In the genomic region with DNA sequence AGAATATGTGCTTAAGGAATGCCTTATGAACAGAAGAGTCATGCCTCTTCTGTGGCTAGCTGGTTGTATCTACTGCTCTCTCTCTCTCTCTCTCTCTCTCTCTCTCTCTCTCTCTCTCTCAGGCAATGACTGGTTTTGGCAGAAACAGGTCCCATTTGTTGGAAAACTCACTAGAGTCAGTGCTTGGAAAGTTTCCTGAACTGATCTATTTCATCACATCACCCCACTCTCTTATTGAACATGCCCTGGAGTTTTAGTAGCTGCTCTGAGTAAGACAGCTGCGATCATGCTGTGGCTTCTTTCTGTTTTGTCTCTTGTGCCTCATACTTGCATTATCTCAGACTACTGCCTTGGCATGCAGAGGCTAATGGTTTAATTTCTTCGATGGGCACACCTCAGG, we compare ENCODE assay signal across 22 mouse cellular contexts.
DNase-seq lines count a peak whose midpoint lies in the region; ATAC-seq and TF ChIP-seq lines count a peak whose summit lies in the region.
"Had no signal": no experiment of that assay in that cellular context is flagged by ENCODE, and none has a peak within 500 bp of the region (broad histone marks: within the 10 kb centered on the region; RNA-seq: fewer than 3 reads in every experiment).

No protein-coding gene starts in this region.

- no peak for TF ChIP-seq EP300 in heart, adult 2 months (IDR thresholded peaks at IDR 0.05; ENCODE audit: insufficient read depth, low read depth, low read length)

- TF ChIP-seq CTCF in lung, adult 2 months (IDR thresholded peaks at IDR 0.05; ENCODE audit: insufficient read depth, low read length) = no peak
- TF ChIP-seq CTCF in heart, adult 2 months (IDR thresholded peaks at IDR 0.05) = no peak

- TF ChIP-seq POLR2A in lung, adult 2 months (IDR thresholded peaks at IDR 0.05; ENCODE audit: borderline replicate concordance, extremely low read depth, low read depth, low read length) = no peak
- TF ChIP-seq POLR2A in heart, adult 2 months (IDR thresholded peaks at IDR 0.05; ENCODE audit: insufficient read depth, low read depth, low read length) = no peak

- 0 out of 2 replicates have a peak overlapping the region, but pooled peaks have one; percentile 0 for H3K27ac ChIP-seq in forebrain, embryonic 15.5 days (replicated peaks)
- H3K27ac ChIP-seq in forebrain, embryonic 11.5 days (ENCODE audit: low read depth, low read length) = no peak overlapping the region
- H3K27ac ChIP-seq in heart, adult 2 months = no peak overlapping the region
- H3K27ac ChIP-seq: gastrocnemius, adult 2 months; hindbrain, embryonic 12.5 days; kidney, embryonic 15.5 days; limb, embryonic 12.5 days; liver, embryonic 14.5 days; lung, embryonic 15.5 days; neural tube, embryonic 12.5 days had no signal

- no peaks in the 10 kb centered on the region for H3K4me1 ChIP-seq in forebrain, embryonic 15.5 days
- no peaks in the 10 kb centered on the region for H3K4me1 ChIP-seq in forebrain, embryonic 11.5 days (replicated peaks; ENCODE audit: control insufficient read depth, insufficient read depth, low read length)
- no peaks in the 10 kb centered on the region for H3K4me1 ChIP-seq in lung, adult 2 months (ENCODE audit: control insufficient read depth, insufficient read depth, low read length)
- no peaks in the 10 kb centered on the region for H3K4me1 ChIP-seq in heart, adult 2 months (ENCODE audit: control insufficient read depth, insufficient read depth, low read length)
- H3K4me1 ChIP-seq: hindbrain, embryonic 12.5 days; kidney, embryonic 15.5 days; limb, embryonic 12.5 days; lung, embryonic 15.5 days; neural tube, embryonic 12.5 days had no signal

- ATAC-seq in forebrain, embryonic 15.5 days (replicated peaks) = no peak
- ATAC-seq in forebrain, embryonic 11.5 days (replicated peaks; ENCODE audit: low FRiP score) = no peak

- H3K9ac ChIP-seq in forebrain, embryonic 15.5 days (replicated peaks) = no peak overlapping the region
- no peak overlapping the region for H3K9ac ChIP-seq in forebrain, embryonic 11.5 days (ENCODE audit: low read length)
- H3K9ac ChIP-seq in heart, adult 2 months (ENCODE audit: low read depth, low read length) = no peak overlapping the region
- H3K9ac ChIP-seq: hindbrain, embryonic 12.5 days; kidney, embryonic 15.5 days; limb, embryonic 12.5 days; liver, embryonic 14.5 days; lung, embryonic 15.5 days; neural tube, embryonic 12.5 days had no signal

- H3K27me3 ChIP-seq in forebrain, embryonic 15.5 days = no peaks in the 10 kb centered on the region
- no peaks in the 10 kb centered on the region for H3K27me3 ChIP-seq in forebrain, embryonic 11.5 days (ENCODE audit: control insufficient read depth, insufficient read depth, low read length)
- no peaks in the 10 kb centered on the region for H3K27me3 ChIP-seq in heart, adult 2 months (ENCODE audit: control insufficient read depth, insufficient read depth, low read length)
- H3K27me3 ChIP-seq: hindbrain, embryonic 12.5 days; kidney, embryonic 15.5 days; limb, embryonic 12.5 days; lung, embryonic 15.5 days; neural tube, embryonic 12.5 days had no signal

- no peak overlapping the region for H3K4me3 ChIP-seq in forebrain, embryonic 15.5 days
- H3K4me3 ChIP-seq in forebrain, embryonic 11.5 days (ENCODE audit: low read depth, low read length) = no peak overlapping the region
- no peak overlapping the region for H3K4me3 ChIP-seq in lung, adult 2 months (replicated peaks; ENCODE audit: extremely low read depth, low read depth, low read length)
- no peak overlapping the region for H3K4me3 ChIP-seq in heart, adult 2 months
- H3K4me3 ChIP-seq: gastrocnemius, adult 2 months; hindbrain, embryonic 12.5 days; kidney, embryonic 15.5 days; limb, embryonic 12.5 days; lung, embryonic 15.5 days; neural tube, embryonic 12.5 days had no signal

- H3K9me3 ChIP-seq in forebrain, embryonic 15.5 days = no peaks in the 10 kb centered on the region
- no peaks in the 10 kb centered on the region for H3K9me3 ChIP-seq in forebrain, embryonic 11.5 days (ENCODE audit: control insufficient read depth, low read length)
- H3K9me3 ChIP-seq: hindbrain, embryonic 12.5 days; kidney, embryonic 15.5 days; limb, embryonic 12.5 days; lung, embryonic 15.5 days; neural tube, embryonic 12.5 days had no signal

- no peaks in the 10 kb centered on the region for H3K36me3 ChIP-seq in forebrain, embryonic 15.5 days
- H3K36me3 ChIP-seq in forebrain, embryonic 11.5 days (ENCODE audit: control insufficient read depth, insufficient read depth, low read length) = no peaks in the 10 kb centered on the region
- no peaks in the 10 kb centered on the region for H3K36me3 ChIP-seq in heart, adult 2 months (ENCODE audit: control insufficient read depth, insufficient read depth, low read length)
- H3K36me3 ChIP-seq: hindbrain, embryonic 12.5 days; kidney, embryonic 15.5 days; limb, embryonic 12.5 days; lung, embryonic 15.5 days; neural tube, embryonic 12.5 days had no signal

- no peak overlapping the region for H3K4me2 ChIP-seq in forebrain, embryonic 15.5 days (replicated peaks)
- H3K4me2 ChIP-seq in forebrain, embryonic 11.5 days (ENCODE audit: low read depth, low read length, severe bottlenecking) = no peak overlapping the region
- H3K4me2 ChIP-seq: heart, embryonic 11.5 days; hindbrain, embryonic 12.5 days; kidney, embryonic 15.5 days; limb, embryonic 12.5 days; lung, embryonic 15.5 days; neural tube, embryonic 12.5 days had no signal

- WGBS in forebrain, embryonic 15.5 days = 84% methylated on average over 2 of the region's 2 CpGs
- WGBS in forebrain, embryonic 11.5 days = 89% methylated on average over 2 of the region's 2 CpGs
- 70% methylated on average over 2 of the region's 2 CpGs for WGBS in lung, adult 2 months
- WGBS in heart, adult 2 months = 66% methylated on average over 2 of the region's 2 CpGs

- DNase-seq in forebrain, embryonic 11.5 days (ENCODE audit: low spot score) = no peak
- peak; percentile 0 for DNase-seq in lung, postnatal 36 days
- no peak for DNase-seq in lung, adult 2 months
- DNase-seq in layer of hippocampus, adult 9-11 months = peak; percentile 42
- no peak for DNase-seq in left cerebral cortex, postnatal 36 days (ENCODE audit: low spot score in 2 of 2)
- DNase-seq in heart, adult 2 months = no peak
- no peak for DNase-seq in cerebellum, adult 9-10 months
- DNase-seq: adrenal gland, postnatal 25 days; cerebellum, adult 11 months; gastrocnemius, adult 2 months; kidney, adult 11 months; lung, postnatal 4 days; midbrain, embryonic 14.5 days; right cerebral cortex, postnatal 14 days had no signal

- no peaks in the 10 kb centered on the region for H3K79me2 ChIP-seq in heart, adult 2 months (replicated peaks; ENCODE audit: control insufficient read depth, insufficient read depth, low read length)

- intact Hi-C loops in left cerebral cortex, postnatal 36 days (cut with DNase I) = no loop called here
- intact Hi-C loops in heart, adult 2 months (cut with DNase I) = no loop called here

Comparison
In these comparisons a context has a peak if more than half of its experiments do, and no peak if none do; other contexts are left out.
1. DNase-seq: peak in lung, postnatal 36 days (single experiment) and layer of hippocampus, adult 9-11 months (single experiment); none in forebrain, embryonic 11.5 days (single experiment), lung, adult 2 months (single experiment), left cerebral cortex, postnatal 36 days (0 of 2), heart, adult 2 months (0 of 2) and cerebellum, adult 9-10 months (single experiment).